Mouse (Mus musculus) layer of hippocampus, adult 18-20 months (tissue): ENCODE measurements around the gene Nectin4. TPM values are rescaled to one million over a fixed set of nuclear protein-coding genes. Genes with fewer than 3 reads are reported as not detected.

Experiments
- DNase-seq, 2 experiments: peaks; one replicate each; pipeline ENCODE4 v3.0.0; 2022; ENCODE audit warnings: low spot score in 2 of 2
- total RNA-seq, 2 experiments: library from RNA; stranded (reverse); gene quantifications; 2 replicates each; pipeline ENCODE4 v1.2.3; 2021

Gene Nectin4
- total RNA-seq, 2 experiments from 2014 or later, result 6.3 to 6.7 TPM

DNA sequence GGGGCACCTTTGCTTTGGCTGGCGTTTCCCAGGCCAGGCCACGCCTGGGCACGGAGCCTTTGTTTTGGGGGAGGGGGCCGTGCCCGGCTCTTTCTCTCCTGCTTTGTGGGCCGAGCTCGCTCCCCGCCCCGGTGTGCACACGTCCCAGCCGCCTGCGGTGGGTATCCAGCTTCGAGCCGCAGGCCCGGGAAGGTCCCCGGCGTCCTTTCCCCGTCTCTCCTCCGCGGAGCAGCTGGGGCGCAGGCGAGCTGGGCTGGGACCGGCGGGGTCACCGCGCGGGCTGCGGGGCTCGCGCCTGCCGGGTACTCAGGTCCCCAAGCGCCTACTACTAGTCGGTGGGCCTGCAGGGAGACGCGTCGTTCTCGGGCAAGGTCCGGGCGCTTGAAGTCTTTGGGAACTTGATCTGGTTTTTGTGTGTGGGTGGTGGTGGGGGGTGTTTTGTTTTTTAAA lies 41.6 kb downstream of the Nectin4 start:
- no peak for DNase-seq

DNA sequence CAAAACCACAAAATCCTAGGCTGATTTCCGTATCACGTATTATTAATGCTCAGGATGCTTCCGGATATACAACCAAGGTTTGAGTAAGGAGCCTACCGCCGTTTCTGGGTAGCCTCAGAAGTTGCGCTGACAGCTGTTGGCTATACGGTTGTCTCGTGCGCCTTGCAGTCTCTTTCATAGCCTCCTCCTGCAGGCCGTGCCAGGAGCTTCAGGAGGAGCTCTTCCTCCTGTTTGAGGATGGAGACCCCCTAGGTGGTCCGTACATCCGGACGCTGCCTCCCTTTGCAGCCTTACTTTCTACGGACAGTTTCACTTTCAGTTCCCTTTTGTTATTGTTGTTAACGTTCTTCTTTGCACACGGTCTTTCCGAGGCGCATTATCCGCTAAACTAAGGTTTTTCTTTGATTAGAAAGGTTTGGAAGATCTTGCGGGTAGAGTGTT lies 42.1 kb downstream of the Nectin4 start:
- DNase-seq, result peak in 1 of 2 experiments; percentile 33

DNA sequence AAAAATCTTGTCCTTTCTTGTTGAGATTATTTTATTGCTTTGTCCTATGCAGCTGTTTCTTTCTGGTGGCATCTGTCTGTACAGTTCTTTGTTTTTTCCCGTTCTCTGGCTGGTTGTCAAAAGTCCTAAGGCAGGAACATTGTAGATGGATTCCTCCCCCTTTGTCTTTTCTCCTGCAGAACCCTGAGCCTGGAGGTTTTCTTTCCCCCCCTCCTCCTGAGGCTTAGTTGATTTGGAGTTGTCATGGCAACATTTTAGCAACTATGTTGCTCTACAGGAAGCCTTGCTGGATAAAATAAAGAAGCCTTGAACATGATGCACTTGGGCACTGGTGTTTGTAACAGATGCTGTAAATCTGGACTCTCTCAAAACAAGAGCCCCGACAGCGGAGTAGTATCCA lies 42.5 kb downstream of the Nectin4 start:
- DNase-seq, result peak; percentile 32 to 59

DNA sequence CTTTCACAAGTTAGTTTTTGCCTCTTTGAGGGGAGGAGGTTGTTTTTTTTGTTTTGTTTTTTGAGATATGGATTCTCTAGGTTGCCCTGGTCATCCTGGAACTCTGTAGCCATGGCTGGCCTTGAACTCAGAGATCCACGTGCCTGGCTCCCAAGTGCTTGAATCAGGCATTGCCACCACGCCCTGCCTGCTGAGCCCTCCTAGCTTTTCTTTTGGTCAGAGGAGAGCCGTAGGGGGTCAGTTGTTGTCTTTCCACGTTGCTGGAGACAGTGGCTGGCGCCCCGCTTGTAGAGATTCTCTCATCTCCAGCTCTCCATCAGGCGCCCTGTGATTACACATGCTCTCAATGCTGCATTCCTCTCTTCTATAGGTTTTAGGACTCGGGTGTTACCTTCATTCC lies 43.7 kb downstream of the Nectin4 start:
- DNase-seq, result no peak

DNA sequence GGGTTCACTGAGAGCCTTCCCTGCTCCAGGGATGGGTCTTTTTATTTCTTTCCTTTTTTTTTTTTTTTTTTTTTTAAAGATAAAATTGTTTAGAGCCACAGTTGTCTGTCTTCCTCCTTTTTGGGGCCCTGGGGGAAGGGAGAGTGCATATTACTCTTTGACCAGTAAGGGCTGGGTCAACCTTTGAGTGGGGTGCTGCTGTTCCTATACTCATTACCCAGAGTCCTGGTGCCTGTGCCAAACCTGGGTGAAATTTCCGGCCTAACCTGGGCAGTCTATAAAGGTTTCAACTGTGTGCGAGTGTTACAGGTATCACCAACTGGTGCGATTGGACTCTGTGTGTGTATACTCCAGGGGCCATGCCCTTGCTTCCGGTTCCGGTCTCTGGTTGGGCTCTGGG lies 48.8 kb downstream of the Nectin4 start, which contains the start of gene Tstd1:
Tstd1 (plus strand) TSS at position 213 of the 400 bp plus-strand sequence.
- DNase-seq, result no peak

DNA sequence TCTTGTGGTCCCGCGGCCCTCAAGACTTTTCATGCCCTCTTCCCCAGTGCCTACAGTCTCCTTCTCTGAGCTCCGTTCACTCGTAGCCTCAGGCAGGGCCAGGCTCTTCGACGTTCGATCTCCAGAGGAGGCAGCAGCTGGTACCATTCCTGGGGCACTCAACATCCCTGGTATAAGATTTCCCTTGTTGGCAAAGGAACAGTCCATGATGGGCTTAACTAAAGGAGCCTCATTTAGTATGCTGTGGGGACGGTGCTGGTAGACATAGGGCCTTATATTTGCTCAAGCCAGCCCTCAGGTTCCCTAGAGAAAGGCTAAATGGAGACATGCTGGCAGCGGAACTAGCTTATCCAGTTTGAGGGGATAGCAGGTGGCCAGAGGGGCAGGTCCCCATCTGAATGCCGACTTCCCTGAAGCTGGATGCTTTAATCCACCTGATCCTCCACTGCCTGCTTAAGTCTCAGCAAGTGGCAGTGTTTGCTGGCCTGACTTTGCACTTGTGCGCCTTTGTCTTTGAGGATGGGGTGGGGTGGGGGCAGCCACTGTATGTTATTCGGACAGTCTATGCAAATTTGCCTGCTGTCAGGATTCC lies 49.5 kb downstream of the Nectin4 start:
- no peak for DNase-seq

DNA sequence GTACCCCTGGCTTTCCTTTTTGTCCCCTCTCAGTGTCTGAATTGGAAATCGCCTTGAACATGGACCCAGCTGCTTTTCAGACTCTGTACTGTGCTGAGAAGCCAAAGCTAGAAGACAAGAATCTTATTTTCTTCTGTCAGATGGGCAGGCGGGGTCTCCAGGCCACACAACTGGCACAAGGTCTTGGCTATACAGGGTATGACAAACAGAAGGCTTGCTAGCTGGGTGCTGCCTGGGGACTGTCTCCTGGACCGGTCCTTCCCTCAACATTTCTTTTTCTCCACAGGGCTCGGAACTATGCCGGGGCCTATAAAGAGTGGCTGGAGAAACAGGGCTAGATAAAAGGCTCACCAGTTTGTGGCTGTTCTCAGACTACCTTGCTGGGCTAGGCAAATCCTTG lies 50.0 kb downstream of the Nectin4 start:
- DNase-seq, result no peak

DNA sequence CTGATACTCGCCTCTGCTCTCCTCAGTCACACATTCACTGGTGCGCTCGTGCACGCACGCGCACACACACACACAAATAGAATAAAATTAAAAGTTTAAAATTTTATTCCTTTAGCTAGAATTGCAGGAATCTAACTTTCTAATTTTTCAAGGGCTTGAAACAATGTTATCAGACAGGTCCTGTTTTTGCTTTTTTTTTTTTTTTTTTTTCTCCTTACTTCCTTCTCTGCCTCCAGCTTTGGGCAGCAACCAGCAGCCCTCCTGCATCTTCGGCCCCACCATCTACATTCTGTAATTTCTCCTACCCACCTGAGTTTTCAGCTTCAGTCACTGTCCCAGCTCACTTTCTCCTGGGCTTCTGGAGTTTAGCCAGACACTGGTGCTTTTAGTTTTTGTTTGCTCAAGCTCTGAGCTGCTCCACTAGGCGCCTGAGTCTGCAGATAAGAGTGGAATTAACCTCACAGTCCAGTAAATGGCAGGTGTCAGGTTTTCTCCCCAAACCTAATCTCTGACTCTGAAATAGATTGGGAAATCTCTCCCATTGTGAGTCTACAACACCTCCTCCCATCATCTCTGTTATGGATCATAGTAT lies 52.7 kb downstream of the Nectin4 start:
- no peak for DNase-seq

DNA sequence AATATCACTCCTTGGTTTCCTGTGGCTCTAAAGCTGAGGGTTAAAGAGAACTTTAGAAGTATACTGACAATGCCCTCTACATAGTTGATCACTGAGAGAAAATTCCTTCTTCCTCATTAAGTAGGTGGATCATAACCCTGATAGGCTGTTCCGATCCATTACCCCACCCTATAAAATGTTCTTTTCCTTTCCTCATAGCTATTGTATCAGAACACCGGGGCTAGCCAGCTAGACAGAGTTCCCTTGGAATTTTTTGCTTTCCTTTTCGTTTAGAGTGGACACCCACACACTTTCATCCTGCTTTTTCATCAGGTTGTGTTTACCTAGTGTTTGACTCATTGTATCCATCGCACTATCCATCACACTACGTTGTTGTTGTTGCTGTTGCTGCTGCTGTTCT lies 54.7 kb downstream of the Nectin4 start:
- DNase-seq, result no peak

DNA sequence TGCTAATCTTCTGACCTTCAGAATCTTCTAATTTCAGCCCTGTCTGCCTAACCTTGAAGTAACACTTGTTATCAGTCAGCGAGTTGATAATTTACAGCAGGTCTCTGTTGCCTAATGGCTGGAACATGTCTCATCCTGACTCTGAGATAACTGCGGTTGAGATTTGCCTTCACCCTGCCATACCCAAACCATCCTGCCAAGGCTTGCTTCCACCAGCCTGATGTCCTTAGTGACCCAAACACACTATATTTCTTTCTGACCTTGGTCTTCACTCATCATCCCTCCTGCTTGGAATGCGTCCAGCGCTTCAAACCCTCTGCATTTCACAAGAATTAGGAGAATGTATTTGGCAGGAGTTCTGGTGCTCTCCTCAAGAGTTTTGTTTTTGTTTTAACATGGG lies 55.2 kb downstream of the Nectin4 start:
- no peak for DNase-seq

DNA sequence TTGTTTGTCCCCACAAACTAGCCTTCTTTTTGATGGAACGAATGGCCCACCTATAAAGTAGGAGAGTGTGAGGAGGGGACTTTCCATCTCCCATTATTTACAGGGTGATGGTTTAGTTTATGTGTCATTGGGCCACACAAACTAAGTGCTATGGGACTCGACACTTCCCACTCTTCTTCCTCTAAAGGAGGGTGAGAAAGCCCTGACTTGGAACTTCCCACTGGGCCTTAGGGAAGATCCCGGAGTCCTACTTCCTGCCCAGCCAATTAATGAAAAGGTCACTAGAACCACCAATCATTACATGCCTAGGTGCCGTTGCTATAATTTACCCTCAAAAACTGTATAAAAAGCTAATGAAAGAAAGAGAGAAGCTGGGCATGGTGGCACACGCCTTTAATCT lies 62.3 kb downstream of the Nectin4 start:
- DNase-seq, result no peak

DNA sequence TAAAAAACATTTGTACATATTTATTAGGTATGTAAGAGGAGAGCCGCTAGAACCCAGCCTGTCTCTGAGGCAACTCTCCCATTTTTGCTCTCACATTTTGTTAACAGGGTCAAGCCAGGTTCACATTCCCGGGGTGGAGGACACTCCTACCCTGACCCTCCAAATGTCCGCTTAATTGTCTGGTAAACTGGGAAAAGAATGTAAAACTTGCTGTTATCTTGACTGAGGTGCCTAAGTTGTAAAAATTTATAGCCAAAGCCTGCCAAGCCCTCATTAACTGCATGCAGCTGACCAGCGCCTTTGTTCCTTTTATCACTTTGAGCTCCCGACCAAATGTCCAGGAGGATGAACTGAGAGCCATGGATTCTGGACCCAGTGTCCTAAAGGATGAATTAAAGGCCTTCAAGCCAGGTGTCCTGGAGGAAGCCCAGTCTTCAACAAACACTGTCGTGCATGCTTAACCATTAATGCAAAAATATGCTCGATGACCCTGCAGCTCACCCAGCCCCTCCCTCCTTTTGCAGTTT lies 65.5 kb downstream of the Nectin4 start:
- DNase-seq, result no peak

DNA sequence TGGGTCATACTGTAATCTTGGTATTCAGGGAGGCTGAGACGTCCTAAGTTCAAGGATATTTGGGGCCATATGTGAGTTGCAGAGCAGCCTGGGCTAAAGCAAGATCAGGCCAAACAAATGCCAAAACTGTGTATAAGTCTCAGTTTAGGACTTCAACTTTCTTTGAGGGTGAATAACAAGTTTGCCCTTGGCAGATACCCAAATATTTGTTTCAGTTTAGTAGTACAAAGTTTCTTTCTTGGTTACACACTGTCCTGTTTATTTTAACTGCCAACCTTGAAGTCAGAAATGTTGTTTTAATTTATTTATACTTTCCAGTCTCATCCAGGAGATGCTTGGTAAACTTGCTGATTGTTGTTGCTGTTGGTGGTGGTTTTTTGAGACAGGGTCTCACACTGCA lies 66.1 kb downstream of the Nectin4 start:
- no peak for DNase-seq

DNA sequence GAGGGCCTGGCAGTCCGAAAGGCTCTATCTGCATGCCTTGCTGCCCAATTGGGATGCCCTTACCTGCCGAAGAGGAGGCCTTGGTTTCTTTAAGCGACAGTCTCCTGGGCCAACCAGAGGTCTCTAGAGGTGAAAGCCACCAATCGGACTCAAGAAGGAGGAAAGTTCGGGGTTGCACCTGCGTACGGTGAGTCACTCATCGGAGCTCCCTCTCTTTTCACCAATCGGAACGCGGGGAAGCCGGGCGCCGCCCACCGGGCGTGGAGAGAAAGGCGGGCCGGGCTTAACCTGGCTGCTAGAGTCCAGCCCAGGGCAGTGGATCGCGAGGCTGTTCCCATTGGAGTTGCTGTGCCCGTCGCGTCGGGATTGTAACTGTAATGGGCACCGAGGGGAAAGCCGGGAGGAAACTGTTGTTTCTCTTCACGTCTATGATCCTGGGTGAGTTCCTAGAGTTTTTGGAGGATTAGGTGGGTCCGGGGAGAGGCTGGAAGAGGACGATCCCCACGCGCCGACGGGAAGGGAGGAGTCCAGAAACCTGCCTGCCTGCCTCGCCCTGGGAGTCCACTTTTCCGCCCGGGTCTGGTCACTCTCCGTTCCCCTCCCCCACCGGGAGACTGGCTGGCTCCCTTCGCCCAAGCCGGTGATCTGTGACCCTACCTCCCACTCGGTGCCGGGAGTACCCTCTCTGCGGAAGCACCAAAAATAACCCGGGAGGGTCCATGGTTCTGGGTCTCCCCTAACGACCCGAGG lies 67.5 kb downstream of the Nectin4 start, which contains the start of gene F11r:
F11r (plus strand) TSS at position 272 of the 750 bp plus-strand sequence.
- DNase-seq, result peak in 1 of 2 experiments; percentile 23

Other genes starting within 250 kb of the Nectin4 start
- 100 to 1,000 TPM; 181 to 187 TPM for gene Sdhc, start 219.5 kb upstream of the Nectin4 start, total RNA-seq
- not detected for gene Mpz, start 219.4 kb upstream of the Nectin4 start, total RNA-seq
- 10 to 100 TPM; 47.5 to 47.7 TPM for gene Pcp4l1, start 173.8 kb upstream of the Nectin4 start, total RNA-seq
- under 1 TPM in 1 of 2 experiments, not detected in 1; 0.17 TPM for gene Nr1i3, start 156.1 kb upstream of the Nectin4 start, total RNA-seq
- gene Tomm40l, start 147.6 kb upstream of the Nectin4 start, total RNA-seq, result 10 to 100 TPM; 71.6 to 77.6 TPM
- gene Apoa2, start 145.0 kb upstream of the Nectin4 start, total RNA-seq, result 1 to 10 TPM; 2.2 to 3.1 TPM
- 10 to 100 TPM; 16.3 to 20.8 TPM for gene Fcer1g, start 135.7 kb upstream of the Nectin4 start, total RNA-seq
- gene Adamts4, start 119.7 kb upstream of the Nectin4 start, total RNA-seq, result 10 to 100 TPM; 10.9 to 11.9 TPM
- 100 to 1,000 TPM; 270 to 277 TPM for gene Ndufs2, start 118.7 kb upstream of the Nectin4 start, total RNA-seq
- gene B4galt3, start 99.8 kb upstream of the Nectin4 start, total RNA-seq, result 10 to 100 TPM; 71.0 to 71.4 TPM
- 10 to 100 TPM; 23.2 to 25.3 TPM for gene Ppox, start 88.9 kb upstream of the Nectin4 start, total RNA-seq
- 10 to 100 TPM; 60.9 to 61.3 TPM for gene Usp21, start 82.1 kb upstream of the Nectin4 start, total RNA-seq
- gene Ufc1, start 75.1 kb upstream of the Nectin4 start, total RNA-seq, result 100 to 1,000 TPM in 1 of 2 experiments, 10 to 100 TPM in 1; 99.7 to 108 TPM
- 10 to 100 TPM; 40.1 to 40.5 TPM for gene Dedd, start 41.0 kb upstream of the Nectin4 start, total RNA-seq
- 10 to 100 TPM; 40.9 to 41.5 TPM for gene Nit1, start 24.5 kb upstream of the Nectin4 start, total RNA-seq
- gene Pfdn2, start 24.4 kb upstream of the Nectin4 start, total RNA-seq, result 100 to 1,000 TPM; 177 to 190 TPM
- 1 to 10 TPM; 6.0 to 6.1 TPM for gene Klhdc9, start 9.3 kb upstream of the Nectin4 start, total RNA-seq
- gene Arhgap30, start 18.9 kb downstream of the Nectin4 start, total RNA-seq, result 1 to 10 TPM; 1.9 TPM
- 100 to 1,000 TPM; 133 to 142 TPM for gene Usf1, start 41.2 kb downstream of the Nectin4 start, total RNA-seq
- 1 to 10 TPM; 3.9 to 7.1 TPM for gene Tstd1, start 48.8 kb downstream of the Nectin4 start, total RNA-seq
- gene F11r, start 67.4 kb downstream of the Nectin4 start, total RNA-seq, result 1 to 10 TPM; 4.4 to 5.6 TPM
- 1 to 10 TPM; 6.9 to 7.3 TPM for gene Alyref2, start 133.4 kb downstream of the Nectin4 start, total RNA-seq
- not detected for gene Itln1, start 165.2 kb downstream of the Nectin4 start, total RNA-seq
- gene Cd244a, start 189.1 kb downstream of the Nectin4 start, total RNA-seq, result not detected
- under 1 TPM; 0.15 to 0.20 TPM for gene Ly9, start 237.3 kb downstream of the Nectin4 start, total RNA-seq